Mouse (Mus musculus) myocyte (in vitro differentiated cells): ENCODE data around the gene Zfp592.

Source experiments
- E2F4 ChIP-seq: IDR thresholded peaks from one replicate; pipeline ENCODE4 v1.6.1; 2011; ENCODE audit warnings: mild to moderate bottlenecking, control low read depth, moderate library complexity; ENCODE audit not compliant: insufficient read depth
- MAX ChIP-seq: IDR thresholded peaks from one replicate; pipeline ENCODE4 v1.6.1; 2011; ENCODE audit warnings: low read depth, mild to moderate bottlenecking, control low read depth
- MYOD1 ChIP-seq, 3 experiments: IDR thresholded peaks; one replicate each; pipeline ENCODE4 v1.6.1; 2011; ENCODE audit warnings: control low read depth in 2 of 3, low read depth in 2 of 3, mild to moderate bottlenecking in 2 of 3, moderate library complexity in 1 of 3; ENCODE audit not compliant: insufficient read length in 2 of 3, control insufficient read depth in 1 of 3
- POLR2A ChIP-seq: IDR thresholded peaks from one replicate; pipeline ENCODE4 v1.6.1; 2011; ENCODE audit warnings: low read depth, mild to moderate bottlenecking, control low read depth, moderate library complexity; ENCODE audit not compliant: insufficient read length
- POLR2AphosphoS2 ChIP-seq: IDR thresholded peaks from one replicate; pipeline ENCODE4 v1.6.1; 2011; ENCODE audit warnings: low read depth, control low read depth; ENCODE audit not compliant: insufficient read length
- TCF12 ChIP-seq: IDR thresholded peaks from one replicate; pipeline ENCODE4 v1.6.1; 2011; ENCODE audit warnings: mild to moderate bottlenecking, control low read depth; ENCODE audit not compliant: poor library complexity, insufficient read depth, severe bottlenecking
- USF1 ChIP-seq: IDR thresholded peaks from one replicate; pipeline ENCODE4 v1.6.1; 2011; ENCODE audit warnings: low read depth, mild to moderate bottlenecking, control low read depth, moderate library complexity

GRCm38 (mm10) chr7:80991589-80991988 lies 1.9 kb upstream of the Zfp592 start:
- TF ChIP-seq MAX: no peak
- no peak for TF ChIP-seq POLR2A
- no peak for TF ChIP-seq USF1
- TF ChIP-seq POLR2AphosphoS2: no peak
- no peak for TF ChIP-seq MYOD1 (IDR thresholded peaks at IDR 0.05; ENCODE audit: control insufficient read depth in 1 of 3, insufficient read length in 2 of 3, low read depth in 2 of 3)
- TF ChIP-seq E2F4: no peak
- TF ChIP-seq TCF12: no peak
